Mouse (Mus musculus) neutrophil, adult 5-6 weeks (primary cell): ENCODE results near the gene 1300017J02Rik. TPM values are rescaled to one million over a fixed set of nuclear protein-coding genes. Genes with fewer than 3 reads are reported as not detected.
A peak's percentile ranks its signal among the peaks of the same experiment; 100 is the strongest.
"Not testable (repeated sequence)": the region's sequence is repeated elsewhere in the genome, so short reads cannot be mapped to it uniquely, and the experiment has no call there.

ENCODE experiments used
- ATAC-seq: fragments of 151-379, 151-347 bp; 2 replicates; pipeline ENCODE4 v1.8.0; 2017; ENCODE audit warnings: mild to moderate bottlenecking, moderate TSS enrichment; ENCODE audit not compliant: insufficient number of reproducible peaks, poor library complexity, low FRiP score, severe bottlenecking; ENCODE audit errors: extremely low read depth
- total RNA-seq: library from RNA; stranded (forward); fragments of 200-1000 nt; gene quantifications from 2 replicates; pipeline ENCODE4 v1.2.3, GENCODE M21; 2017

1300017J02Rik gene
- 2.1 TPM in 1 of 2 replicates, not detected in the other for total RNA-seq

DNA sequence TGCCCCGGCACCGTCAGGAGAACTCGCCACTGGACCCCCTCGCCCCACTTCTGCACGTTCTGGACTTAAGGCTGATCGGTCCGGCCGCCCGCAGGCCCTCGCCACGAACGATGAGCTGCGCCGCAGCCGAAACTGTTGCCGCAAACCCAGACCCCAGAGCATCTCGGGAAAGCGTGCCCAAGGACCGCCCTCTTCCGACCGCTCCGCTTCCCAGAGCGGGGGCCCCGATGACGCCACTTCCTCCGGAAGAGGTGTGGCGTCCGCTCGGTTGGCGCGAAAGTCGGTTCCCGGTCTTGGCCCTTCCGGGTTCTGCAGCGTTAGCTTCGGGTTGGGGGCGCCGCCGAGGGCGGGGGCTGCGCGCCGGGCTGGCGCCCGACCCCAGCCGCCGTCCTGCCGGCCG lies at the start of gene 1300017J02Rik, which contains the start of gene Topbp1:
TSS of gene 1300017J02Rik (minus strand) at position 156 of the 400 bp plus-strand sequence.
TSS of gene Topbp1 (plus strand) at position 289 of the 400 bp plus-strand sequence.
- ATAC-seq, result peak; percentile 99

DNA sequence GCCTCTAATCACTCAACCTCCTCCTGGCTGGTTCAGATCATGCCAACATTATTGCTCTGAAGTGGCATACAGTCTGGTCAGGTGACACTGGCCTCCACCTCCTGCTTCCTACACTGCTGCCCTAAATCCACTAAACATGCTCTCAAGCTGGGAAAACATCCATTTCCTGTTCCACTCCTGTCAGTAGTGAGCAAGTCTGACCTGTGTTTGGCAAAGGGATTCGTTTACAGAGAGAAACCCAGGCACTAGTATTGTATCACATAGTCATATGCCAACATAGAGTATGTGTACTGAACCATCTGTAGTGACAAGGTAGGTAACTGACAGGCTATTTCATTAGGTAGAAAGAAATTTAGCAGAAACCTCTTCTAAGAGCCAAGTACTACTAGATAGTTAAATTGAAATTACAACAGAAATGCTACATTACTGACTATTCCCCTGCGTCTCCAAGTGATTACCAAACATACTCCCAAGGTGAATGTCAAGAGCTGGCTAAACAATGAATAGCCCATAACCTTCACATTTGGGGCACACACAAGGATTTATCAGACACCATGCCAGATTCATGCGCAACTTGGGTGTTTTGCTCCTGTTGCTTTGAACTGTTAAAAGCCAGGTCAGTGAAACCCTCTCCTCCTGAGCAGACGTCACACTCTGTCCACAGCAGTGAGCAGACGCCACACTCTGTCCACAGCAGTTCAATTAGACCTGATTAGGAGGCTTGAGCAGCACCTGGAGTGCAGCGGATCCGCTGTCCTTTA lies 48.8 kb upstream of the 1300017J02Rik start:
- ATAC-seq, result not testable (repeated sequence)

DNA sequence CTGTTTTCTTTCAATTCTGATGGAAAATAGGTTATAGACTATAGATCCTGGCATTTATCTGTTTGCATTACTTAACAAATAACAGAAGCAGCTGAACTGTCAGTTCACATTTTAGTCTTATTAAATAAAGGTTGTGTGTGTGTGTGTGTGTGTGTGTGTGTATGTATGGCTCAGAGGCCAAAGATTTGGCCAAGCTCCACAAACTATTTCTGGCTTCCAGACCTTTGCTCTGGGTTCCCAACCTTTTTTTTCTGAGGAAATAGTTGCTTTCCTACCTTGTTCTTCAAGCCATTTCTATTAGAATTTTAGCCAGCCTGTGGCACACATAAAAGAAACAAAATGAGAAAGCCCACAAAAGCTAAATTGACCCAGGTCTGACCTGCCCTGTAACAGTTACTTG lies 43.9 kb upstream of the 1300017J02Rik start:
- ATAC-seq, result no peak

DNA sequence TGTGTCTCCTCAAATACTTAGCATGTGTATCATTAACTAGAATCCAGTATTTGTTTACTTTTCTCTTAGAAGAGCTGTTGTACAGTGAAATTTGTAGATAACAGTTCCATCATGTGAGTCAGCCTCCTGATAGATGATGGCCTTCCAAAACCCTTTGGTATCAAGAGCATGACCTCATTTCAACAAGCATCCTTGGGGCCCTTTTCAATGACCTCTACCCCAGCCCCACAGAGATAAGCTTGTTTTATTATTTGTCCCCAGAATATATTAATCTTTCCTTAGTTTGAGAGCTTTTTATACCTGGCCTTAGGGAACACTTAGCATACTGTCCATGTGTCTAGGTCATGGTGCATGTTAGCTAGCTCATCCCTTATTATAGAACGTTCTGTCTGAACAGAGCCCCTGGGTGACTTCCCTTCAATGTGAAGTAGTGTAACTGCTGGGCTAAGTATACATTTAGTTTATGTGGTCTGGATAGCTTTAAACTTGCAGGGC lies 43.2 kb upstream of the 1300017J02Rik start:
- ATAC-seq, result no peak

DNA sequence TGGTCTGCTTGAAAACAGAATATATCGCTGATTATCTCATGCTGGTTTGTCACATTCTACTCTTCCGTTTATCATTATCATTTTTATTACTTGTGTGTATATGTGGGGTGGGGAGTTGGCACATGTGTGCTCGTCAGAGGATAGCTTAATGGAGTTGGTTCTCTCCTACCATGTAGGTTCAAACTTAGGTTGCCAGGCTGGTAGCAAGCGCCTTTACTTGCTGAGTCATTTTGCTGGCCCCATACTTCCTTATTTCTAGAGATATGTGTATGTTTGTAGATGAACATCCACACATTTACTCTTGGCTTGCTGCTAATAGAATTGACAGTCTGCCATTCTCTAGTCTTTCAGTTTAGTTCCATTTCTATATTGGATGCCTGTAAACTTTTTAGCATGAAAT lies 42.2 kb upstream of the 1300017J02Rik start:
- ATAC-seq, result no peak

DNA sequence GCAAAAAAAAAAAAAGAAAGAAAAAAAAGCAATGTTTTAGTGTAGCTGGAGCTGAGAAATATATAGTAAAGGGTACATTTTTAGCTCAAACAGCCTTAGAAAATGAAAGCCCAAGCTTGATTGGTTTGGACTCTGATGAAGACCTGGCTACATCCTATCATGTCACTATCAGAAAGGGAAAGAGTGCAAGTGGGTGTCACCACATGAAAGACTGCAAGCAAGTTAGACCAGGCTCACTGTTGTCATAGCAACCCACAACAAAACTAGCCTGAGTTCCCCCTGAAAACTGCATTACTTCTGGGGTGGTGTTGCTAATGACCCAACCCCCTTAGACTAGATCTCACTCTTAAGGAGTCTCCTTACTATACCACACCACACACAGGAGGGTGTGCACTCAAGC lies 32.0 kb upstream of the 1300017J02Rik start:
- no peak for ATAC-seq

DNA sequence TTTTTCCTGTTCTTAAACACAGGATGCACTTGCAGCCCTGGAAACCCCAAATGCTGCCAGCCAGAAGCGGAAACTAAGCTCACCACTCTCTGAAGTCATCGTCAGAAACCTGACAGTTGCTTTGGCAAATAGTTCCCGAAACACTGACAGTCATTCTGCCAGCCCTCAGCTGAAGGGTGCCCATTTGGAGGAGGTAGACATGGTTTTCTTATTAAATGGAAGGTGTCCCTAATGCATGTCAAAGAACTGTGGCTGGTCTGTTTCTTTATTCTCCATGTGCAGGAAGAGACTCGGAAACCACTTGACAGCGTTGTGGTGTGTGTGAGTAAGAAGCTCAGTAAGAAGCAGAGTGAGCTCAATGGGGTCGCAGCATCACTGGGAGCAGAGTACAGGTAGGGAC lies 27.8 kb upstream of the 1300017J02Rik start:
- no peak for ATAC-seq

DNA sequence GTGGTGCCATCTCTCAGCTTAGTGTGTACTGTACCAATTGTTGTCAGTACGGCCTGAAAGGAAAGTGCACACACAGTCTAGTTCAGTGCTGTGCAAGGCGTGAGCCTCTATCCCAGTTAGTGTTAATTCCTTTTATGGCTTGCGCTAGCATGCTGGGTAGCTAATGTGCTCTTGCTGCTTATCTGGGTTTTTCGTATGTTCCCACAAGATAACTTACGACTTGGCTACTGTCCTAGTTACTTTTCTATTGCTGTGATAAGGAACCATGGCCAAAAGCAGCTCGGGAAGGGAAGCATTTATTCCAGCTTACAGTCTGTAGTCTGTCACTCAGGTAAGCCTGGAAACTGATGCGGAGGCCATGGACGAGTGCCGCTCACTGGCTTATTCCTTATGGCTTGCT lies 21.6 kb upstream of the 1300017J02Rik start:
- no peak for ATAC-seq

DNA sequence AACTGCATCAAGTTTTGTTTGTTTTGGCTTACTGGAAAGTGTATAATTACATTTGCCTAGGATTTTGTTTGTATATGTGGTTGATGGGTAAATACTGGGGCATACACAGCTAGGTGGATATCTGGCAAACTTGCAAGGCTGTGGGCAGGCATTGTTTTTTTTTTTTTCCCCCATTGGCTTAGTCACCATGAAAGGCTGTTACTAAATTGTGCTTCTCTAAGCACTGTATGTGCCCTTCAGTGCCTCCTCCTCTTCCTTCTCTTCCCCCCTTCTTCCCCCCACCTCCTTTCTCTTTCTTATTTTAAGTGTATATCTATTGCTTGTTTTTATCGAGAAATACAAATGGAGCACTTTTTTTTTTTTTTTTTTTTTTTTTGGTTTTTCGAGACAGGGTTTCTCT lies 19.8 kb upstream of the 1300017J02Rik start:
- no peak for ATAC-seq

DNA sequence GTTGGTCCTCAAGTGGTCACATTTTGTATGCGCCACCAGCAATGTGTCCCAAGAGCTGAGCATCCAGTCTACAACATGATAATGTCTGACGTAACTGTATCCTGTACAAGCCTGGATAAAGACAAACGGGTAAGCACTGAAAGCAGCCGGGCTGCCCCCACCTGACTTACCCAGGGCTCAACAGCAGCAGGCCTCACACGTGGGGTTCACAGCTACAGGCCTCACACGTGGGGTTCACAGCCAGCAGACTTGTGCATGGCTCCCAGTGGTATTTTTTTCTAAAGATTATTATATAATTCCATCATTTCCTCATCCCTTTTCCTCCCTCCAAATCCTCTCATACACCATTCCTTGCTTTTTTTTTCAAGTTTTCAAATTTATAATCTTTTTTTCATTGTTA lies 5.0 kb upstream of the 1300017J02Rik start:
- ATAC-seq, result no peak

DNA sequence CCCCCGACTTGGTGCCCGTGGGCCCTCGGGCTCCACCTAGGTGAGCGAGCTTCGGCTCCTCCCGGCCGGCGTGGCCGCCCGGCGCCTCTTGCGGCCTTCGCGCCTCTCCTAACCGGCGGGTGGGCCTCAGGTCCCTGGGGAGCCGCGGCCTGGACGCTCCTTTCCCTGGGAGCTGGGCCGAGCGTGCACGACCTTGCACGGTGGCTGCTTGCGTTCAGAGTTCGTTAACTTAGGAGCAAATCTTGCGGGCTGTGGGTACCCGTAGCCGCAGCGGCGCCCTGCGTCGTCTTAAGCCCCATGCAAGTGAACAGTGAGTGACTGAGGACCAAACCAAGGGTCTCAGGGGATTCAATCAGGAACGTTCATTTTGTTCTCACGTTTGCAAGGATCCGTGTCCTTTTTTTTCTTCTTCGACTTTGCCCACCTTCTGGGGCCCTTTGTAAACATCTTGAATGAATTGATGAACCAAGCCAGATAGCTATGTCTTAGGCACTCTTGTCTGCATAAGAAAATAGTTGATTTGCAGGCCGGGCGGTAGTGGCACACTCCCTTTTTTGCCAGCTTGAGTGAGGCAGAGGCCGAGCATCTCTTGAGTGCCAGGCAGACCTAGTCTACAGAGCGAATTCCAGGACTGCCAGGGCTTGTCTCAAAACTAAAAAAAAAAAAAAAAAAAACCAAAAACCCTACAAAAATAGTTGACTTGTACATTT lies 605 bp upstream of the 1300017J02Rik start:
- ATAC-seq, result no peak

DNA sequence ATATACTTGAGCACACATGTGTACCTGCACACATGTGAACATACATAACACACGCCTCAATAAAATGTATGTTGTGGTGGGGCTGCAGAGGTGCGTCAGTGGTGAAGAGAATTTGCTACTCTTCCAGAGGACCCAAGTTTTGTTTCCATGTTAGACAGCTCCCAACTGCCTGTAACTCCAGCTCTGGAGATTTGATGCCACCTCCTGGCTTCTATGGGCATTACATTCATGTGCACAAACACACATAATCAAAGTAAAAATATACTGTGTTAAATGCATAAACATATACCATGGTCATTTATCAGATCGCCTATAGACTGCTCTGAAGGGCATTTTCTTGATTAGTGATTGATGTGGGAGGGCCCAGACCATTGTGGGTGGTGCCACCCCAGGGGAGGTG lies 2.2 kb downstream of the 1300017J02Rik start:
- peak; percentile 30; the same call in 1 of the 2 replicates for ATAC-seq

DNA sequence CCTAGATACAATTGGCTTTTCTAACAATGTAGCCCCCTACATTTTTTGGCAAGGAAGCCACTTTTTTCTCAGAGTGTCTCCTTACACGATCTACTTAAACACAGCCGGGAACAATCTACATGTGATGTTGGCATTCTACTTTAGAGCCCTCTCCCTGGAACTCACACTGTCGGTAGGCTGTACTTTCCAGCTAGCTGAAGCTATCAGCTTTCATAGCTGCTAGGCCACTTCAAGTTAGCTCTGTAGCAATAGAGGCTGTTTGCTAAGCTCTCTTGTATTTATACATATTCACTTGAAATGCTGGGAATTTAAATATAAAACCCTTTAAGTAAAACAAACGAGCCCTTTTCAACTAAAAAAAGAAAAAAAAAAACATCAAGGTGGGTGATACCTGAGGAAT lies 2.6 kb downstream of the 1300017J02Rik start:
- no peak for ATAC-seq

DNA sequence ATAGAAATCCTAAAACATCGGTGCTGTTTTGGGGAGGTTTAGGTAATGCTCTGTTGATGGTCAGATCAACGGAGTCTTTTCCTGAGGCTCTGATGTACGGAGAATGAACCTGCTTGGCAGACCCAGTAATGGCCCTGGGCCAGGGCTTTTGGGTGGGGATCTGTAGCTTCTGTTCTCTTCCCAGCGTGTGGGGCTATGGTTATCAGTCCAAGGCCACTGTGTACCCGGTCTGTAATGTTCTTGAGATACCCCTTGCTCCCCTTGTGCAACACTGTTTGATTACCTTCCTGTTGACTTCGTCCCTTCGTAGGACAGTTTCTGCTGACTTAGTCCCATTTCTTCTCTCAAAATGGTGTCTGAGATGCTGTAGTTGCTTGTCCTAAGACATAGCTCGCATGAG lies 3.8 kb downstream of the 1300017J02Rik start:
- ATAC-seq, result no peak

DNA sequence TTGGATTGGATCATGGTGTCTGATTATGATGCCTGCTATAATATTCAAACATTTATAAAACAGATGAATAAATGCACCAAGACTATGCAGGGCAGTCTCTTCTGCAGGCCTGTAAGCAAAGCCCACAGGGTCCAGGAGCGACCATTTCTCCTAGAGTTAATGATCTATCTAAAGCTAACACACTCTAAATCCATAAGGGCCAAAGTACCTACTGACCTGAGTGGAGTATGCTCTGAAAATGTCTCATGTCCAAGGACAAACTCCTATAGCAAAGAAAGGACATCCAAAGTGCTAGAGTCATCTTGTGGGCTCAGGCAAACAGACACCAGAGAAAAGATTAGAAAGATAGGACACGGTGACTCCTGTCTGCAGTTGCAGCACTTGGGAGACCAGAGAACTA lies 10.4 kb downstream of the 1300017J02Rik start:
- ATAC-seq, result no peak

DNA sequence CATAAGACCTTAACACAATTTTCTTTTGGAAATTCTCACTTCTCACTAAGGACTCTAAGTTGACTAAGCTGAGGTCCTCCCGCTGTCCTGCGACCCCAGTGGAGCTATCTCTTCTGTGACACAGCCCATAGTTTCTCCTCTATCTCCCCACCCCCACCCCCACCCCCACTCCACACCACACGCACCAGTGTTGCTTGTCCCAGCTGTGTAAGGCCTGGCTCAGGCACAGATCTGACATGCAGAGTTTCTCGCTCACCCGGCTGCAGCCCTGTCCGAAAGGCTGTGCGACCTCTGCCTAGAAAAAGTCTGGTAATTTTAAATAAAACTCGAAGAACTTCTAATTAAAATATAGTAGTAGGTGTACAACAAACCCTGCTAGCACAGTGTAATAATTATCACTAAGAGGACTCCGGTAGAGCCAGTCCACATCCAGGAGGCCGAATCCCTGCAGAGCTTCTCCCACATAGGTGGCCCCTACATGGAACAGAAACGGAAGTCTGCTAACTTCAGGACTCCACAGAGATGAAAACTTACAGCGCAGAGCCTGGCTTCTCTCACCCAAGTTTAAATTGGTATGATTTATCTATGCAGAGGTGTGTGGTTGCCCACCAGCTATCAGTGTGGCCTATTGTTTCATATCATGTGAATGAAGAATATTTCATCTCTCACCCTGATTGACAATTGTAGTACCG lies 16.2 kb downstream of the 1300017J02Rik start:
- ATAC-seq, result no peak

DNA sequence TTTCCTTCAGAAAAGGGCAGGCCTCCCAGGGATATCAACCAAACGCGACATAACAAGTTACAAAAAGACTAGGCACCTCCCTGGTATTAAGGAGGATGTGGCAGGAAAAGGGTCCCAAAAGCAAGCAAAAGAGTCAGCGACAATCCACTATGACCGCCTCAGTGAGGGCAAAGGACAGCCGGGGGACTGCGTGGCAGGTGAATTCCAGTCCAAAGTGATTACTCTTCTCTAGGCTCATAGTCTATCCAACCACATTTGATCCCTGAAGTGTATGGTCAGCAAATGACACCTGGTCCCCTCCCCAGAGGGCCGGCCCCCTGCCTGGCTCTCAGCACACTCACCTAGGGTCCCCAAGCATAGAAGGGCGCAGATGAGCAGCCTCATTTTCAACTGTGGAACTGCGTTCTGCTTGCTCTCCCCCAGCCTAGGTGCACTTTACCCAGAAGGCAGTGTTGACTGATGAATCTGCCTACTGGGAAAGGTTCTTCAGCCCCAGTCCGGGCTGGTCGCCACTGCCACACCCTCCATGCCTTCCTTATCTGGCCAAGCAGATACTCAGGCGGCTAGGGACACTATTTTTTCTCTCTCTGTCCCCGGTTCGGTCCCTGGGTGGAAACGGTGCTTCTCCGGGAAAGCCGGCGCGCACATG lies 16.9 kb downstream of the 1300017J02Rik start:
- no peak for ATAC-seq

DNA sequence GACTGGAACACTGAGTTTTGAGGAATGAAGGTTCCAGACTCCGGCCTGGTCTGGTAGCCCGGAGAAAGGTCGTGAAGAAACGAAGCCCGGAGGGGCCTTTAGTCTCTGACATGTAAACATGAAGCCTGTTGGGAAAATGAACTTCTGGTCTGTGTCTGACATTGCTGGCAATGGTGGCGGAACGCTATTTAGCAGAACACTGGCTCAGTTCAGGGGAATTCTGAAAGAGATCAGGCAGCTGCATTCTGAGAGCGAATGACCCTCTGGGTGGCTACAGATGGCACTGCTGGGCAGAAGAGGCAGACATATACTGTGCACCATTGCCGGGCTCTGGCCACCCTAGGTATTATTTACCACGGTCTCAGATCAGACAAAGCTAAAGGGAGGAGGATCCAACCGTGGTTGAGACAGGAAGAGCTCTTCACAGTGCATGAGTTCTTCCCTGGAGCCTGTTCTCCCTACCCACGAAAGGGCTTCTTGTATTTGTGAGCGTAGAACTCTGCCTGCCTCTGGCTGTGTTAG lies 17.9 kb downstream of the 1300017J02Rik start:
- ATAC-seq, result no peak

DNA sequence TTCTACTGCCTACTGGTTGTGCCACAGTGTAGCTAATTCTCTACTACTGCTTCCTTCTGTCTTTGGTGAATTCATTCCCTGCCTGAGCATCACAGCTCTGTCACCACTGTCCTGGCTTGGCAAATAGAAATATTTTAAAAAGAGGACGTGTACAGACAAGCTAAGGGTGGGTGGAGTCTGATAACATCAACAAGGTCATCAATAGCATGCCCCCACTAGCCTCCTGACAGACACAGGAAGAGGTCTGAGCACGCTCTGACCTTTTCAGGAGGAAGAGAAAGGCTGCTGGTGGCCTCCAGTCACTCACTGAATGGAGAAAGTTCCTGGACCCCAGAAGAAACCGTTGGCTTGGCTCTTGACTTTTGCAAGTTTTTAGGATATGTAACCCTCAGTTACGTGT lies 18.5 kb downstream of the 1300017J02Rik start:
- no peak for ATAC-seq
